Mouse (Mus musculus) testis, adult 2 months (tissue): Measurements from ENCODE around the gene Zfp119a.

Experiments
- CTCF ChIP-seq: fragments of 200-500 bp; IDR thresholded peaks from 2 replicates; pipeline ENCODE4 v1.5.1; 2012; ENCODE audit warnings: low read depth, mild to moderate bottlenecking, inconsistent platforms, low read length, moderate library complexity; ENCODE audit not compliant: control insufficient read depth, insufficient read depth, insufficient replicate concordance
- POLR2A ChIP-seq: fragments of 200-500 bp; IDR thresholded peaks from 2 replicates; pipeline ENCODE4 v1.6.1; 2012; ENCODE audit warnings: low read depth, mild to moderate bottlenecking, inconsistent platforms, low read length, moderate library complexity; ENCODE audit not compliant: control insufficient read depth

DNA sequence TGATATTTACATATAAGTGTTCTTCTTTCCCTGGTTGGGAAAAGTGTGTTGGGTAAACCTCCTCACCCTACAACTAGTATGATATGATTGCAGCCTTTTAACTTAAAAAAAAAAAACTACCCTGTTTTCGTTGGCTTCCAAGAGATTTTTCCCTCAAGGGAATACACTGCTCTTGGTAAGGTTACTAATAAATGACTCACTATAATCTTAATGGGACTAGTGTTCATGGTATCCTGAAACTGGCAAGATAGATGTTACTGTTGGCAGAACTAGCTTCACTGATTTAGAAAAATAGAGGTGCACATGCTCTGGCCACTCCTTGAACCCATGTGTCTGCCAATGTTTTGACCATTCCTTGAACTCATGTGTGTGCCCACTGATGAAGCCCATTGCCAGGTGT is 57.2 kb downstream of the Zfp119a start:
- TF ChIP-seq POLR2A (no peak), CTCF (no peak)
